Mouse (Mus musculus) NIH3T3 (cell line): ENCODE results near the gene Fndc9.
A peak's percentile ranks its signal among the peaks of the same experiment; 100 is the strongest.

ENCODE experiments used
- DNase-seq: peaks from one replicate; pipeline ENCODE4 v3.0.0-alpha.2; 2012; ENCODE audit warnings: low read depth

Gene Fndc9

DNA sequence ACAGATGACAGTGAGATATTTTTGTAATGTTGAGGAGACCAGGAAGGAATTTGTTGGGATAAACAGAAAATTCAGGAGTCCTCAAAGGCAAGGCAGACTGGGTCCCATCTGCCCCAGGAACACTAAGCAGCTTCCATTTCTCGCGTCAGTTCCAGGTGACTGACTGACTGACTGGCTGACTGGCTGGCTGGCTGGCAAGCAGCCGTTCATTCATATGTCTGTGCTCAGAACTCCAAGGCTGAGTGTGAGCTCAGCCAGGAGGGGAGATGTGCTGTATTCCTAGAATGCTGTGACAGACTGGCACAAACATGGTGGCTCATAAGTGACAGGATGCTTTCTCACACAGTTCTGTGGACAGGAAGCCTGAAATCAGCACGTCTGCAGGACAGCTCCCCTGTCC lies 1.4 kb upstream of the Fndc9 start:
- DNase-seq: no peak

- DNase-seq: peak; percentile 74
Observed at GRCm38 (mm10) chr11:46236976-46237375, 1.6 kb downstream of the Fndc9 start.

GRCm38 (mm10) chr11:46241150-46241673 lies 5.9 kb downstream of the Fndc9 start:
- DNase-seq: no peak

GRCm38 (mm10) chr11:46241985-46242384 lies 6.7 kb downstream of the Fndc9 start:
- DNase-seq: no peak

DNA sequence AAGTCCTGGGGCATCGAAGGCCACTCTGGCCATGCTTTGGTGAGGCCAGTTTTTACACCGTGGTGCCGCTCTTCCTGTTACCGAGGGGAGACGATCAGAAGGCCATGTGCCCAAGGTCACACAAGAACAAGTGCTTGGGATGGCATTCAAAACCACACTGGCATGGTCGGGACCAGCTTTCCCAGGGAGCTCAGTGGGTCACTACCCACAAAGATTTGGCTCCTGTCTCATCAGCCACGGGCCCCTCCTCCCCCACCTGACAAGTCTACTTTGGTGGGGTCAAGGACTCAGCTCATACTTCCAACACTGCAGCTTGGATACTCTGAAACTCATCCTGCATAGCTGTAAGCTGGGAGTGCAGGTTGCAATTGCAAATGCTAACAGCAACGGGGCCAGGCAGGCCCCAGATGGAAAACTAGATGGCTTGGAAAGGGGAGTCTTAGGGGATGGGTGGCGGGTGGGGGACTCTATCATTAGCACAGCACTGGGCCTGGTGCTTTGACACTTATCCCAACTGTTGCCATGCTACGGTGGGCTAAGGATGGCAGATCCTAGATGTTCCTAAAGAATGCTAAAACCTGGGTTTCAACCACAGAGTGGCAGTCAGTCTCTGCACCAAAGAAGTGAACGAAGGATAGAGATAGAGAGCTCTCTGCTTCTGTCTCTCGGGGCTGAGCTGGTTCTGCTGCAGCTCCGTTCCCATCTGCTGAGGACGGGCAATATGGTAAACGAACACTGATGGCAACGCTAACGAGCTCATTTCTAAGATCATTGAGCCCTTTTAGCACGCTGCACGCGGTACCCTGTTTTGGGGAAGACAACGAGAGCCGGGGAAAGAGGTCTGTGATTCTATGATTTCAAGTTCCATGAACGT lies 9.6 kb downstream of the Fndc9 start:
- no peak for DNase-seq

GRCm38 (mm10) chr11:46245926-46246325 lies 10.6 kb downstream of the Fndc9 start:
- peak; percentile 31 for DNase-seq

DNA sequence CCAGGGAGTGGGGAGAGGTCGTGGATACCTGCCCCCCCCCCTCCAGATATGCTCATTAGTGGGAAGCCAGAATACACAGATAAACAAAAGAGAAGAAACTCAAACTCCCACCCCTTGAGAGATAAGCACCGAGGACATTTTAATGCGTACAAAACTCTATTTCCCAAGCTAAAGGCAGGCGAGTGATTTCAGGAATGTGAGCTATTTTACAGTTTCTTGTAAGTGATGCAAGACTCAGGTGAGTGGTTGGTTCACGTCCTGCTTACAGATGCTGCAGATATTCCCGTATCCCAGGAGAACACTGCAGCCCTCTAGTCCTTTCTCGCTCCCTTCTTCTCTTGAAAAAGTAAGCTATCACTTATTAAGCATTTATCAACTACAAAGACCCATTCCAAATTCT lies 11.1 kb downstream of the Fndc9 start:
- DNase-seq: no peak

GRCm38 (mm10) chr11:46248352-46248751 lies 13.0 kb downstream of the Fndc9 start:
- DNase-seq: no peak

- peak; percentile 85 for DNase-seq
Observed at GRCm38 (mm10) chr11:46251994-46252393, 16.7 kb downstream of the Fndc9 start.

DNA sequence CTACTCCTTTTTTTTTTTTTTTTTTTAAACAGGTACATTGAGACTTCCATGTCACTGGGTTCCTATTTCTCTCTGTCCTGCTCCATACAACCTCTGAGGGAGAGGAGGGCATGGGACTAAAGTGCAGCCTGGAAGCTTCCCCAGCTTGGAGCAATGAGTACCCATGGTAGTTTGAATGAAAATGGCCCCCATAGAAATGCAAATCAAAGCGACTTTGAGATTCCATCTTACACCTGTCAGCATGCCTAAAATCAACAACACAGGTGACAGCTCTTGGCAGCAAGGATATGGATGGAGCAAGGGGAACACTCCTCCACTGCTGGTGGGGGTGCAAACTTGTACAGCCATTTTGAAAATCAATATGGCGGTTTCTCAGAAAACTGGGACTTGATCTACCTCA lies 20.0 kb downstream of the Fndc9 start:
- no peak for DNase-seq

GRCm38 (mm10) chr11:46258207-46258606 lies 22.9 kb downstream of the Fndc9 start:
- DNase-seq: peak; percentile 62

- DNase-seq: no peak
Observed at GRCm38 (mm10) chr11:46258749-46259148, 23.4 kb downstream of the Fndc9 start.

GRCm38 (mm10) chr11:46262854-46263253 lies 27.5 kb downstream of the Fndc9 start:
- DNase-seq: no peak

DNA sequence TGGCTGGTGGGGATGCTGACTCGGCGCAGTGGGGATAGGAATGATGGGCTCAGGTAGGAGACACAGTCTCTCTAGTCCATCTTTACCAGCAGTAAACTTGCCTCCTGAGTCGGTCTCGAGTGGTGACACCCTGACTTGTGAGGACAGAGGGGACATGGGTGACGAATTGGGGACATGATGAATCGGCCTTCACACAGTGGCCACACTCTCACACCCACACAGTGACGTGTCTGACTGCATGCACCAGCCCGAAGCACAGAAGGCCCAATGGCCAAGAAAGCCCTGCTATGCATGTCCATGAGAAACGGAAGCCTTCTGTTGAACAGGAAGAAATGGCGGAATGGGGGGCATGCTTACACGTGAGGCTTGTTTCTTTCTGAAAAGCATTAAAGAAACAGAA lies 28.0 kb downstream of the Fndc9 start:
- no peak for DNase-seq

DNA sequence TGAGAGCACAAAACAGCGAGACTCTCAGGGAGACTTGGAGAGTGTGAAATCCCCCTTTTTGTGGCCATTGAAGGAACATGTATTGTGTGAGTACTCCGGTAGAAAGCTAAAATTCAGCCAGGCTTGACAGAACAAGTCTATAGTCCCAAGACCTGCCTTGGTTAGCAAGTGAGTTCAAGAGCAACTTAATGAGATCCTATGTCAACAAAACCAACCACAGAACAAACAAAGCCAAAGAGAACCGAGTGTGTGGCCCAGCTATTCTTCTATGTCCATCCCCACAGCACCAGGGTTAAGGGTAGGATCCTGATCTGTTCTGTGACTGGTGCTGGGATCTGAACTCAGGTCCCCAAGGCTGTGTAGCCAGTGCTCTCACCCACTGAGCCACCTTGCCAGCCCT lies 29.3 kb downstream of the Fndc9 start:
- DNase-seq: no peak

DNA sequence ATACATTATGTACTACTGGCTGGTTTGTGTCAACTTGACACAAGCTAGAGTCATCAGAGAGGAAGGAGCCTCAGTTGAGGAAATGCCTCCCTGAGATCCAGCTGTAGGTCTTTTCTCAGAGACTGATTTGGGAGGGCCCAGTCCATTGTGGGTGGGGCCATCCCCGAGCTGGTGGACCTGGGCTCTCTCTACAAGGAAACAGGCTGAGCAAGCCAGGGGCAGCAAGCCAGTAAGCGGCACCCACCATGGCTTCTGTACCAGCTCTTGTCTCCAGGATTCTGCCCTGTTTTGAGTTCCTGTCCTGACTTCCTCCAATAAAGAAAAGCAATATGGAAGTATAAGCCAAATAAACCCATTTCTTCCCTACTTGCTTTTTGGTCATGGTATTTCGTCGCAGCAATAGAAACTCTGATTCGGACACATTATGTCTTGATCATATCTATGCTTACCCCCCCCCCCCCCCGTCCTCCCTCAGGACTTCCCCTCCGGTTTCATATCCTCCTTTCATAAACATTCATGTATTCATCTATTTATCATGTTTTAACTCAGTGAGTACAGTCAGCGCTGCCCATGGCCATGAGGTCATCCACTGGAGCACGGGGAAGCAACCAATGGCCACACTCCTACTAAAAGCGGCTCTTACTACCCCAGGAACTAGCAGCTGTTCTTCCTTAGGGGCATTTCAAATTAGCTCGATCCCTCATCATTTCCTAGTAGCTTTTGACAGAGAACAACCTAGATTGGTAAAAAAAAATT lies 29.9 kb downstream of the Fndc9 start:
- no peak for DNase-seq

- DNase-seq: peak; percentile 52
Observed at GRCm38 (mm10) chr11:46268991-46269390, 33.7 kb downstream of the Fndc9 start.

DNA sequence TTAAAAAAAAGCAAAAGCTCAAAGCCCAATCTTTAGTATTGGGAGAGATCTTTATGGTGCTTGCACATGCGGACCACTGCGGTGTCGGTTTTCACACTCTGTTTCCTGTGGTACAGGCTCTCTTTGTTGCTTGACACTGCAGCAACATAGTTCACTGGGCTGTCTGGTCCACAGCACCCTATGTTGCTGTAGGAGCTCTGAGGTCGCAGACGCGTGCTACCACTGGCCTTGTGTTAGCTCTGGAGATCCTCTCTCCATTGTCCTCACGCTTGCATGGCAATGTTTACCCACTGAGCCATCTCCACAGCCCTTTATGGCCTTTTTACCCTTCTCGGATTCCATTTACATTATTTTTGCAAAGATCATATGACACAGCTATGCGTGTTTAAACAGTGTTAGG lies 34.1 kb downstream of the Fndc9 start:
- no peak for DNase-seq

DNA sequence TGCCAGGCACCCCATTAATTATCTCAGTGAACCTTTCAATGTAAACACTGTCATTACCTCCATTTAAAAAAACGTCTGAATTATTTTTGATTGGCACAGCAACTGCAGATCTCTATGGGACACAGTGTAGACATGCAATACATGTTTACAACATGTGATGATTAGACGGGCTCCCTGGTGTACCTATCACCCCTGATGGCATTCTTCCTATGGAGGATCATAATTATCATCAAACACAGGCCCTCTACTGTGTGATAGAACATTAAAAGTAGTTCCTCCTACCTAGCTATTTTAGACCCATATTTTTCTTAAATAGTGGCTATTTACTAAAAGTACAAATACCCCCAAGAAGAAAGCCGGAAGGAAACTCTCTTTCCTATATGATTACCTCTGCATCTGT lies 34.6 kb downstream of the Fndc9 start:
- no peak for DNase-seq

DNA sequence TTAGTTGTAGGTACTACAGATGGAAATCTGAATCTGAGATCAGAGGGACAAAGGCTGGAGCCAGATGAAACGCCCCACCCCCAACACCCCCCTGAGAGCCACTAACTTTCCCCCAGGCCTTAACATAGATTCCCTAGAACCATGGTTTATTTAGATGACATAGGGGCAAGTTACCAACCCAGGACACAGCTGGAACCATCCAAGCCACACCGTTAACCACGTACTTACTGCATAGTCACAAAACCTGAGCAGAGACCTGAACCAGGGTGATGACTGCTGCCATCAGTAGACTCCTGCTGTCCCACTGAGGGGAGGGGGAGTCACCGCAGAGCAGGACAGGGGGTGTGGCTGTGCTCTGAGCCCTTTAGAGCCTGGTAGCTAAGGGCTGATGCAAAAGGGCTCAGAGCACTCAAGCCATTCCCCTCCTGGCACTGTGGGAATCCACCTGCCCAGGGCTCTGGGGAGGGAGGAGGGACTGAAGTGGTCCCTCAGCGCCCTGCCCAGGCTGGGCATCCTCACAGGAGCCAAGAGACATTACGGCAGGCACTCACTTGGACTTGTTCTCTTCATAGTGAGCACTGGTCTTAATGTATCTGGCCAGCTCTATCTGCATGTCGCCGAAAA lies 36.8 kb downstream of the Fndc9 start:
- no peak for DNase-seq

DNA sequence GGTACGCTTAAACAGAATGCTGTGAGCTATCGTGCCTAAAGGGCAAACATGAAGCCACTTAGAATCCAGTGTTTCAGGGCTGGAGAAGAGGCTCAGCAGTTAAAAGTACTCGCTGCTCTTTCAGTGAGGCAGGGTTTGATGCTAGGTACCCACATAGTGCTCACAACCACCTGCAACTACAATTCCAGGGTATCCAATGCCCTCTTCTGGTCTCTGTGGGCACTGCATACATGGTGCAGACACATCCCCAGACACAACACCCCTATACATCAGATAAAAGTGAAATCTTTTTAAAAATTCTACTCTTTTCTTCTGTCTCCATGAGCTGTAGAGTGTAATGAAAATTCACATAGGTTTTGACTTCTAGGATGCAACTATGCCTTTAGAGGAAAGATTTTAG lies 38.6 kb downstream of the Fndc9 start:
- DNase-seq: no peak

DNA sequence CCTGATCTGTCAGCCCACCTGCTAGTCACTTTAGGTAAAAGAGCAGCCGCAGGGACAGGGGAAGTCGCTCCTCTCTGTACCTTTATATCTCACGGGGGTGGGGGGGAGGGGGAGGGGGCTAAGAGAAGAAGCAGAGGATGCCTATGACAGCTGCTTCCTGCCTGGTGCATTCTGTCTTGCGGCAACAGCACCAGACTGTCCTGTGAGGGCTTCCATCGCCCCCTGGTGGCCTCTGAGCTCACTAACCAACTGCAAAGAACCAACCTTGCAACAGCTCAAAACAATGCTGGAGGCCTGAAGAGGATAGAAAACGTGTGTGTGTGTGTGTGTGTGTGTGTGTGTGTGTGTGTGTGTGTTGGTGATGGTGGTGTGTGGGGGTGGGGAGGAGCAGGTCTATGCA lies 40.0 kb downstream of the Fndc9 start:
- DNase-seq: peak; percentile 87

DNA sequence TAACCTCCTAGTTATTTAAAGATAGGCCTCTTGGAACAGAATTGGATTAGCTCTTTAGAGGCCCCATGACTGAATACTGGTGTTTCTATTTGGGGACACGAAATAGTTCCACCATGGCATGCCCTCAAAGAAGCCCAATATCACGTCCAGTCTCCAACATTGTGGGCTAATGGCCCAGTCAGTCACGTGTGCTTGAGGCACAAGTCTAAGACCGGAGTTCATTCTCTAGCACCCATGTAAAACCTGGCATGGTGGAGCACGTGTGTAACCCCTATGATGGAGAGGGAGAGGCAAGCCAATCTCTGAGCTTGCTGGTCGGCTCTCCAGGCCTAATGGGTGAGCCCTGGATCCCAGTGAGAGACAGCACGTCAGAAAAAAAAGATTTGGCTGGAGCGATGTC lies 40.8 kb downstream of the Fndc9 start:
- DNase-seq: no peak
